Mouse (Mus musculus) heart, postnatal 36 days (tissue): ENCODE measurements at regions not wholly inside any gene's neighbourhood (a gene's known extent, or its start where the extent isn't known, plus 50 kb on each side); places are given as distances from the start of the nearest gene placed in this dataset.
A peak's percentile ranks its signal among the peaks of the same experiment; 100 is the strongest.
"Not testable (repeated sequence)": the region's sequence is repeated elsewhere in the genome, so short reads cannot be mapped to it uniquely, and the experiment has no call there.

ENCODE experiments used
- DNase-seq, 2 experiments: peaks; one replicate each; pipeline ENCODE4 v3.0.0; 2021 to 2022
- intact Hi-C: fragments of 180-260 bp; cut with DNase I; formaldehyde crosslinking; loops from one replicate; pipeline ENCODE4 v1.15.1; 2025

- no peak for DNase-seq
- intact Hi-C loops = no loop called here
Observed at GRCm38 (mm10) chr12:8447612-8448011, 52.2 kb downstream of the Rhob start.

DNA sequence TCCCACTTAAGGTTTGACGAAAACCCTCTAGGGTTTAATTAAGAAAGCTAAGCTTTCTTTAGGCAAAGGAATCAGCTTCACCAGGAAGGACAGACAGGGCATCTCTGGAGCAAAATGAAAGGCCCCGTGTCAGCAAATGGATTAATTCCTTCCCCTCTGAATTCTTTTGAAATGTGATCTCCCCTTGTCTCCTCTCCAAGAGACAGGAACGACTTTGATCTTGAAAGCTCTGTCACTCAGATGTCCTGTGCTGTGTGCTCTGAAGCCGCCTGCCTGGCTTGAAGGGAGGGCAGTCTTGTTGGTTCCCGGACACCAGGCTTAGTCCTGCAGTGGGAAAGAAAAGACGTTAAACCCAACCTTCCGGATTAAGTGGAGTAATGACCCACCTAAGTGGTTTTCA, 52.8 kb downstream of the Rhob start:
- no peak for DNase-seq
- intact Hi-C loops = no loop called here

DNA sequence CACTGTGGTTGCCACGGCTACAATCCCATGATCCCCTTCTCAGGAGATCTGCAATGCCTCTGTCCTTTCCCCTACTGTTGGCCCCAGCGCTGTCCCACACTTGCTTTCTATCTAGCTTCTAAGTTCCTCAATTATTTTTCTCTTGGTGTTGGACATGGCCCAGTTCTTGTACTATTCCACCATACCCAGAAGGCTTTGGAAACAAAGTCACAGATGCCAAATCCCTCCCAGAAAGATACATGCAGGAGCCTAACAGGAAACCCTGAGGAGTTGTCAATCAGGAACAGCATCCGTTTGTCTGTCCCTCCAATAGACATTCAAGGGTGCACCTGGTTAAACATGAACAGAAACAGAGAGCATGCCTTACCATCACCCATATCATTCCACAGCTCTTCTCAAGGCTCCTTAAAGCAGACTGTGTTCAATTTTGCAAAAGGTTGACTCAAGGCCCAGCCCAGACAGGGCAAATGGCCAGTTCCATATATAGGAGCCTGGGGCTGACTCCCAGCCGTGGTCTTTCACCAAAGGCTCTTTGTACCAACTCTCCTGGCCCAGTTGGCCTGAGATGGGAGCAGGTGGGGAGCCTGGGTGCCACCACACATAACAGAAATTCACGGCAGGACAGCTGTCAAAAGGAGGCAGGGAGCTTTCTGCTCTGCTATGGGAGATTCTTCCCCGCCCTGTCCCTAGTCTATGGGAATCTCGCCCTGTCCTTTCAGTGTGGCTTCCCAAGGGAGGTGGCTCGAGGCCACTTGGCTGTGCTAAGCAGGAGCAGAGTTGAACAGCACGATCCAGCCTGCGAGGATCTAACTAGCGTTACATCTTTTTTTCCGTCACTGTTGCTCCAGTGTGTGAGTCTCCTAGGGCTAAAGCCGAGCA, 54.6 kb downstream of the Rhob start:
- intact Hi-C loops = loop anchor here (1.0 kb wide), 2 partner anchors 53 to 88 kb away; no protein-coding TSS in a partner anchor
- DNase-seq = peak; percentile 81 to 86

DNA sequence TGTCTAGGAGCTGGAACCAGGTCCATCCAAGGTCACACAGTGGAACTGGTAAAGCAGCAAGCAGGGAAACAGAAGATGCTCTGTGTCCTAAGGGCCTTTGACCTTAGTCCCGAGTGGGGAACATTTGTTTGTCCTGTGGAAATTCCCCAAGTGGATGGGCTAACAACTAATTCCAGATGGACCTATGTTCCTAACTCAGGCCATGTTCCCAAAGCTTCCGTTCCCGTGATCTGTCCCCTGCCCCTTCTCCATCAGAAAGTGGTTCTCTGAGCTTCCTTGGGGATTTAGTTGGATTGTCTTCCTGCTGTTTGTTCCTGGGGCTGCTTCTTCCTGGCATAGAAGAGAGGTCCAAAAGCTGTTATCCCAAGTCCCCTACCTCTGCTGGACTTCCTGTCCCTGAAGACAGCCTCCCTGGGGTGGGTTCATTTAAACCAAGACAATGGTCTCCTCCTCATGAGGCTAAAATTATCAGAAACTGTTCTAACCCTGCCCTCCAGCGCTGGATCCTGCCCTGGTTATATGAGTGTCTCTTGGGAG, 55.8 kb downstream of the Rhob start:
- intact Hi-C loops = loop anchor here (1.0 kb wide), 2 partner anchors 54 to 87 kb away; no protein-coding TSS in a partner anchor
- peak; percentile 60 to 68 for DNase-seq

DNA sequence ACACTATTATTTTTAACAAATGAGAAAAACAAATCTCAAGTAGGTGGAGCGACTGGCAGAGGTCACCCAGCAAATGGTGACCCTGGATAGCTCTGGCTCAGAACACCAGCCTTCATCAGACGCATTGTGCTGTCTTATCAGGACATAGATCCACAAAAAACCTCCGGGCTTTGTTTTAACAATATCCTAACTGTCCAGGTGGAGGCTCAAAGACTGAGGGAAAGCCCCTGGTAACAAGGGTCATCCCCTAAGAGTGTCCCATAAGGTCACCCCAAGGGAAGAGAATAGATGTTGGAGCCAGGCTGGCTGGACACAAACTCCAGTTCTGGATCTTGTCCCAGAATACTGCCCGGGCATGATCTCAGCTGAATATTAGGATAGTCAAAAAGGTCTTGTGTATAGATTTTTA, 56.6 kb downstream of the Rhob start:
- peak; percentile 57 to 72 for DNase-seq
- intact Hi-C loops = no loop called here

DNA sequence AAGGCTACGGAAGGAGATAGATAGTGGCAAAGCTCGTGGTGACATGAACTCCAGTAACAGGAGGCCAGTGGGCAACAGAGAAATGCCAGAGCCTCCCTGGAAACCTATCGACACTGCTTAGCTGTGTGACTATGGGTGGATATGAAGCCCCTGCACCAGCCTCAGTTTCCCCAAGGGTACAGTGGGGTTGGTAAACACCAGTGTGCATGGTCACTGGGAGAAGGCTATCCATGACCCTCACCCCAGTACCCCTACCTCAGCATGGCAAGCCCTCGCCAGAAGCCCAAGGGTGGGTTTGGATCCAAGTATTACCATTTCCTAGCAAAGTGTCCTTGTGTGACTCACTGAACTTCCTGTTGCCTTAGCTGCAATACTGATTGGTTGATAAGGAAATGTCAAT, 58.5 kb downstream of the Rhob start:
- intact Hi-C loops = loop anchor here (2.0 kb wide), 2 partner anchors 54 to 114 kb away; no protein-coding TSS in a partner anchor
- DNase-seq = no peak

DNA sequence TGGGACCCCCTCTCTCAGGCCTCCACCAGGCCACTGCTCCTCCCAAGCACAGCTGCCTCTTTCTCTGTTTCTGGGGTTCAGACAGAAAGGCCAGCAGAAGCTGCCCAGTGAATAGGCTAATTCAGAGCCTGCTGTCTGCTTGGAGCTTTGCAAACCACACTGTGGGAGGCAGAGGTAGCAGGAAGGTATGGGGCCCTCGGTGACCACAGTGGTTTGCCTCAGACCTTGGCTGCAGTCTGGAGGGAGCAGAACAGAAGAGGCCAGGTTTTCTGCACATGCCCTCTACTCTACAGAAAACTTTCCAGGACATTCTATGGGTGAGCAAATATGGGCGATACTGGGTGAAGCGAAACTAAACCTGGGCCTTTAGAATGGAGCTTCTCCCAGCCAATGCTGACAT, 59.4 kb downstream of the Rhob start:
- no peak for DNase-seq
- intact Hi-C loops = loop anchor here (2.0 kb wide), 2 partner anchors 54 to 114 kb away; no protein-coding TSS in a partner anchor

GRCm38 (mm10) chr12:8439957-8440356, 59.9 kb downstream of the Rhob start:
- intact Hi-C loops = loop anchor here (2.0 kb wide), 2 partner anchors 53 to 113 kb away; no protein-coding TSS in a partner anchor
- no peak for DNase-seq

DNA sequence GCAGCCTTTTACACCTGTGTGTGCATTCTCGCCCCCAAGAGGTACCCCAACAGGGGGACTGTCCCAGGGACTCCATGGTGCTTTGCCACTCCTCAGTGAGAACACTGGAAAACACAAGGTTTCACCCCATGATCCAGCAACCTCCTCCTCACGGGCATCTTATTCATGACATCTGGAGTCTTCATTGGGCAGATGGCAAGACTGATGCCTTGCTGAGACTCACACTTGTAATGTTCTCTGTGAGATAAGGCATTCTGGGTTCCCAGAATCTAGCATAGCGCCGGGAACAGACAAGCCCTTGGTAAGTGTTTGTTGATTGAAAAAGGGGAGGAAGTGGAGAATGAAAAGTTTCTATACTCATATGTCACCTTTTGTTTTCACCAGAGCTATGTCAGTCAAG, 60.3 kb downstream of the Rhob start:
- intact Hi-C loops = no loop called here

DNA sequence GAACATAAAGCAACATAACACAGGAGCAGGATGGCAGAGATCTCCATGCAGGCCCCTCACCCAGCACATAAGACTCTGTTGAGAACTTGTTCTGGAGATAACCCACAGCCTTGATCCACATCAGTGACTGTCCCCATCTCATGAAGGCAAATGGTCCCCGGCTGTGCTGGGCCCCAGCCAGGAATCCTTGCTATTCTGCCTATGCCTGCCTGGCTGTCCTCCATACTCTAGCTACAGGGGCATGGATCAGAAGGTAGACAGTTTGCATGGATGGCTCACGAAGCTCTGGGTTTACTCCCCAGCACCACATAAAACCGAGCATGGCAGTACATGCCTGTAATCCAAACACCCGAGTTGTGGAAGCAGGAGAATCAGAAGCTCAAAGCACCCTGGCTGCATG, 61.2 kb downstream of the Rhob start:
- intact Hi-C loops = no loop called here
- no peak for DNase-seq

More for the DNA sequence above, 60.3 kb downstream of the Rhob start:
- no peak for DNase-seq

DNA sequence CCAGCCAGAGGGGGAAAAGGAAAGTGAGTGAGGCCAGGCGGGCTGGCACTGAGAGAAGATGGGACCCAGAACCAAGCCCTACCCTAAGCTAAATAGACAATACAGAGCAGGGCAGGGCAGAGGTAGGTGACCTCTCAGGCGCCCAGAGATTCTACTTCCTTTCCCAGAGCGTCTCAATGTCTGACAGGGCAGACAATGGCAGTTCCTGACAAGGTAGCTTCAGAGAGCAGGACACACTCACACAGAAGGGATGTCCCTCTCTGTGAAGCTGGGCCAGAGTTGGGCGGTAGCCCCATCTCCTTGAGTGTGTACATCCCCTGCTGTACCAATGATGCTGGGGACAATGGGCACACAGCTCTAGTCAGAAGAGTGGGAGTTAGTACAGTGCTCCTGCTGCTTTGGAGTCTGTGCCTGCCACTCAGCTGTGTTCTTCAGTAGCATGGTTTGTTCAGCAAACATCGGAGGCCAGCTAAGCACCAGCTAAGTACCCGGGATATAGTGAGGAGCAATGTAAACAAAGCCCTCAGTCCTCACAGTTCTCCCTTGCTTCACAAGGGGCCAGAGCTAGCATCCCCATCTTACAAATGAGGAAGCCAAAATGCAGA, 62.7 kb downstream of the Rhob start:
- DNase-seq = no peak
- intact Hi-C loops = no loop called here

GRCm38 (mm10) chr12:8436553-8436952, 63.3 kb downstream of the Rhob start:
- DNase-seq = no peak

GRCm38 (mm10) chr12:8435651-8436348, 64.0 kb downstream of the Rhob start:
- DNase-seq, intact Hi-C loops: not testable (repeated sequence)

More at GRCm38 (mm10) chr12:8436553-8436952, 63.3 kb downstream of the Rhob start:
- intact Hi-C loops = no loop called here

DNA sequence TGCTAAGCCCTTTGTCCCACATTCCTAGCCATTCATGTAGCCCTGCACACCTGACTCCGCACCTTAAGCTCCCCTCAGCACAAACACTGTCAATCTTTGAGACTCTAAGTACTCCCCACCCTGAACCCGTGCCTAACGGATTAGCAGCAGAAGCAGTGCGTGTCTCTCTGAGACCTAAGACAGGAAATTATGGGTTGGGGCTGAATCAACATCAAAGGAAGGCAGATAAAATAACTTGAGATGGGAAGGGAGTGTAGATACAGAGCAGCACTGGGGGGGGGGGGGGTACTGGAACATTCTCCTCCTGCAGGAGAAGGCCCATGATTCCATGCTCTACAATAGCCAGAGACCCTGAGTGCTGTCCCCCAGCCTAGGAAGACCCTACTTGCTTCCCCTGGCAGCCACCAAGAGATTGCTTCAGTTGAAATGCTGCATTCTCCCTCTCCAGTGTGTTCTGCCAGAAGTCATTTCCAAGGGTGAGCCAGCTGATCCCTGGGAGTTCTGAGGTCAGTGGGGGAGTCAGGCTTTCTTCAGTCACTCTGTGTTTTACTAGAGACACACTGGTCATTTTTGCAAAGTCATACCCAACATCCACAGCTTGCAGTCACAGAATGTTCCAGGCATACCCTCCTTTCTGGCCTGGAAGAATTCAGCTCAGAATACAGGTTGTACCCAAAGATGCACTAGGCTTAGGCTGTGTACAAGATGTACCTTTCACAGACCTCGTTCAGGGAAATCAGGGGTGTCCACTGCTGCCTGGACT, 71.4 kb downstream of the Rhob start:
- intact Hi-C loops = no loop called here
- DNase-seq = no peak

- DNase-seq = no peak
- intact Hi-C loops = no loop called here
Observed at GRCm38 (mm10) chr12:8424515-8424914, 75.3 kb downstream of the Rhob start.

- intact Hi-C loops = no loop called here
- no peak for DNase-seq
Observed at GRCm38 (mm10) chr12:8422676-8423075, 77.1 kb downstream of the Rhob start.

DNA sequence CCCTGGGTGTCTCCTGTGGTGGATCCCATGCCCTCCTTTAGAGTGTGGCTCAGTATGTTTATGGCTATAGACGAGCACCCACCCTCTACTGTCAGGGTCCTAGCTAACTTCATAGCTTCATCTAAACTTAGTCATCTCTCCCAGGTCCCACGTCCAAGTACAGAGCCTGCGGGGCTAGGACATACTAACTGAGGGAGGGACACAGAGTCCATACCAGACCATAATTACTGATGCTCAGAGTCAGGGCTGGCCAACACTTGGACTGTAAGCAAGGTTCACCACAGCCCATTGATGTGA, 78.6 kb downstream of the Rhob start:
- no peak for DNase-seq
- intact Hi-C loops = no loop called here

GRCm38 (mm10) chr12:8420511-8421270, 79.1 kb downstream of the Rhob start:
- DNase-seq = no peak
- intact Hi-C loops = no loop called here

DNA sequence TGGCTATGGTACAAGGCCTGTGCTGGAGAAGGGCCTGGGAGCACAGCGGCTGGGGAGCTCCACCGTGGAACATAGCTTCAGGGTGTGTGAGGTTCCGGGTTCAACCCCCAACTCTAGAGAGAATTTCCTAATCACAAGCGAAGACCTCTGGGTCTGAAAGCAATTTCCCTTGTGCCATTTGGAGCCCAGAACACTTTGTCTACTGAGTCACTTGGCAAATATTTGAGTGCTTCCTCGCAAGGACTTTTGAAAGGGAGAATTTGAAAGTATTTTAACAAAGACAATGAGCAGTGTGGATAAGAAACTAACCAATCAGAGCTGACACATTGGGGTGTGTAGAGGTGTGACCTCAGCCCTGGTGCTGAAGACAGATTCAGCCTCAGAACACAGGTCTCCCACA, 80.9 kb downstream of the Rhob start:
- no peak for DNase-seq
- intact Hi-C loops = no loop called here
